8 mouse cellular contexts compared by ENCODE assay signal in the genomic region with DNA sequence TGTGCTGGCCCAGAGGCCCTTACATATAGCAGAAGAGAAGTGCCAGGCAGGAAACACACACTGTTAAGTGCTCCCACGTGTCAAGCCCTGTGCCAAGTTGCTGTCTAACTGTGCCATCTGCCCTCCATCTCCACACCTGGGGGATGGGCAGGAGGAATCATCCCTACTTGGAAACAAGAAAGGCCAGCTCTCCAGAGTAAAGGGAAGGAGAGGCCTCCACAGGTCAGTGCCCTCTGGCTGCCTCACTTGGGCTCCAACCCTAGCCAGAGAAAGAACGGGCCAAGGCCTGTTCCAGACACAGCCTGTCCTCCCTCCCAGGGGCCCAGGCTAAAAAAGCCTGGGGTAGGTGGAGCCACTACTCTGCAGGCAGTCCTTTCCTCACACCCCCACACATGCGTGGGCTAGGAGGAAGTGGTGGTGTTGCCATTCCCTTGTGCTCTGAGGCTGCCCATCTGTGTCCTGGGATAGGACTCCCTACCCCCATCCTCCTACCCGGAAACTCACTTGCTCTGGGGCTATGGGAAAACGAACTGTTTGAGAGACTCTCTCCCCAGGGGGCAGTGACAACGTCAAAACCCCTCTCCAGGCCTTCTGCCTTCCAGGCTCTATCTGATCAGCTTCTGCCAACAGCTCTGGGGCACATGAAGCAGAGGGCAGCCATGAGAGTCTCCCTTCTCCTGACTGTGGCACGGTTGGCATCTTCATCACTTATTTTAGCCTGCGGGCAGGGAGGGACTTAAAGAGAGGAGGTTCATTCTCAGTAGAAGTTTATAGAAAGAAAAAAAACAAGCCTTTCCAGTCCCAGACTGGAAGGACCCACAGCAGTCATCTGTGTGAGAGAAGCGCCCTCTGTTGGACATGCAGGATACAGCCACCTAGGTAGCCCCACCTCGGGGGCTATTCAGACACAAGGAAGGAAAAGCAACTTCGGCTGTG. TPM values are rescaled to one million over a fixed set of nuclear protein-coding genes. Genes with fewer than 3 reads are reported as not detected.
DNase-seq lines count a peak whose midpoint lies in the region; ATAC-seq lines count a peak whose summit lies in the region.

No protein-coding gene starts in this region.

- WGBS in hindbrain, embryonic 15.5 days, result 16% methylated on average over 11 of the region's 11 CpGs

- peak; percentile 77 for DNase-seq in T-cell, adult 2 months (ENCODE audit: low spot score)
- peak; percentile 66 to 83 for DNase-seq in cerebellum, postnatal 4 days (ENCODE audit: low spot score in 2 of 2)
- DNase-seq in gastrocnemius, adult 18-20 months (ENCODE audit: low spot score), result peak; percentile 84
- DNase-seq in left cerebral cortex, adult 11 months (ENCODE audit: low spot score), result peak; percentile 66
- DNase-seq in lung, postnatal 36 days, result peak; percentile 90
- peak; percentile 80 for DNase-seq in retina, postnatal 1 day
- peak; percentile 91 for DNase-seq in thymus, postnatal 4 days

- H3K4me1 ChIP-seq in hindbrain, embryonic 15.5 days (replicated peaks), result peaks cover 11% of the 10 kb centered on the region

- H3K4me2 ChIP-seq in hindbrain, embryonic 15.5 days, result no peak overlapping the region

- no peaks in the 10 kb centered on the region for H3K36me3 ChIP-seq in hindbrain, embryonic 15.5 days

- ATAC-seq in hindbrain, embryonic 15.5 days (ENCODE audit: low FRiP score, low read depth), result peak; percentile 73

- H3K4me3 ChIP-seq in hindbrain, embryonic 15.5 days, result no peak overlapping the region

- H3K9me3 ChIP-seq in hindbrain, embryonic 15.5 days, result no peaks in the 10 kb centered on the region

- H3K27ac ChIP-seq in hindbrain, embryonic 15.5 days (replicated peaks), result peak overlapping the region; percentile 31; the same call in 1 of the 2 replicates

- no peak overlapping the region for H3K9ac ChIP-seq in hindbrain, embryonic 15.5 days

- H3K27me3 ChIP-seq in hindbrain, embryonic 15.5 days, result no peaks in the 10 kb centered on the region

RNA-seq across cellular contexts. Expression of gene Ppcdc, which starts 6.6 kb away (rescaled TPM):
- 1 to 10 TPM; 6.5 to 7.9 TPM for total RNA-seq in gastrocnemius, adult 18-20 months (2021)
- polyA plus RNA-seq in hindbrain, embryonic 15.5 days (2015; fragmentation: Nextera tagmentation; extraction: Ambion mirVana), result 20.3 and 21.3 TPM in 2 replicates

RNA-seq across cellular contexts. Expression of gene Scamp5, which starts 34.5 kb away (rescaled TPM):
- total RNA-seq in gastrocnemius, adult 18-20 months (2021), result 1 to 10 TPM in 1 of 2 experiments, under 1 TPM in 1; 0.98 to 1.2 TPM
- polyA plus RNA-seq in hindbrain, embryonic 15.5 days (2015; fragmentation: Nextera tagmentation; extraction: Ambion mirVana), result 134 and 139 TPM in 2 replicates
